Mouse (Mus musculus): ENCODE measurements around the gene Accs.

Gene Accs

DNA sequence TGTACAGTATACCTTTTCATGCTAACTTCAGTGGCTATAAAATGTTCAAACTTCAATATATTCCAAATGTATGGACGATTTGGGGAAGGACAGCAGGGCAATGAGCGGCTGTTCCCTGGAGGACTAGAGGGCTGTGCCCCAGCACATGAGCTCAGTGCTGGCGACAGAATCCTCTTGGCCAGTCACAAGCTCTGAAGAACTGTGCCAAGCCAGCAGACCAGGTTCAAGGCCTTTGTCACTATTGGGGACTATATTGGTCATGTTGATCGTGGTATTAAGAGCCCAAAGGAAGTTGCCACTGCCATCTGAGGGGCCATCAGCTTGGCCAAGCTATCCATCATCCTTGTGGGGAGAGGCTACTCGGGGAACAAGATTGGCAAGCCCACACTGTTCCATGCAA lies 55.4 kb downstream of the Accs start:
- DNase-seq (ENCODE audit: low spot score in 2 of 2) = no peak

- DNase-seq (ENCODE audit: low spot score in 2 of 2) = peak in 1 of 2 experiments; percentile 48
These were observed 57.9 kb downstream of the Accs start for GRCm38 (mm10) chr2:93791516-93792499.

- no peak for DNase-seq (ENCODE audit: low spot score in 2 of 2)
These were observed 58.9 kb downstream of the Accs start for GRCm38 (mm10) chr2:93790798-93791345.

DNA sequence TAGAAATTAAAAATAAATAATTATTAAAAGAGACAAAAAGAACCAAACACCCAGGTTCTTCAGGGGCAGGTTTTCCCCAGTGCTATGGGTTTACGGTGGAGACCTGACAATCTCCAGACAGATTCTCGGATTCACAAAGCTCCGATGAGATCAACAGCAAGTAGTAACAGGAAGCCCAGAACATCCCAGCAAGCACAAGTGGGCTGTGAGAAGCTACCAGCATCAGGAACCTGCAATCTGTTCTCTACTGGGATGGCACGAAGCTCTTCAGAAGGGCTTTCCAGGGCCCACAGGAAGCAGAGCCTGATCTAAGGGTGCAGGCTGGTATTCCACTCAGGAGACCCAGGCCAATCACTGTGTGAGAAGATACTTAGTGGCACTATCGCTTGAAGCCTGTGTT lies 61.2 kb downstream of the Accs start:
- no peak for DNase-seq (ENCODE audit: low spot score in 2 of 2)

DNA sequence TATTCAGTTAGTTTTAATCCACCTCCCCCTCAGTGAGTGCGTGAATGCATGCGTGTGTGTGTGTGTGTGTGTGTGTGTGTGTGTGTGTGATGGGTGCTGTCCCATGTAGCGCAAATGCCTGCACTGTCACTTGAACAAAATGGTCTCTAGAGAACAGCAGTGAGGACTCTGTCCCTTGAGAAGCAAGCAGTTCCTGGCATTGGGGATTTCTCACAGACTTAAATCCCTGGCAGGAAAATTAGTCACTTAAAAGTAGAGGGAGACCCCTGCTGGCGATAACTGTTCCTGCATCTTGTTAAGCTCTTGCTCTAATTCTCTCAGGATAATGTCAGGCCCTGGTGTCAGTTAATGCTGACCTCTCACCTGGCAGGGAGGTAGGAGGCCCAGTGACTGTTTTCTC lies 63.6 kb downstream of the Accs start:
- DNase-seq (ENCODE audit: low spot score in 2 of 2) = peak; percentile 57 to 67

DNA sequence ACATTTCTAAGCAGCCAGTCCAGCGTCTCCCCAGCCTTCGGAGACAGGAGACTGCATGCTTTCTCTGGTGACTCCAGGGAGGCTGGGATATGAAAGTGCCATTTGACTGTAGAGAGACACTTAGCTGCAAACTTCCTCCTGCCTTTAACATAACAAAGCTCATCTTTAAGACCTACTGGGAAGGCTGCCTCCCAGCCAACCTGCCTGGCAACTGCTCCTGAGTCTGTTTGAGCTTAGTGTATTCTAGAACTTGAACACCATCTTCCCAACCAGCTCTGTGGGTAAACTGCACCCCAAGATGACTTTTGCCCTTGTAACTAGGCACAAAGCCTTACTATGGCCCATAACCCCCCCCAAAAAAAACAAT lies 64.3 kb downstream of the Accs start:
- DNase-seq (ENCODE audit: low spot score in 2 of 2) = no peak

DNA sequence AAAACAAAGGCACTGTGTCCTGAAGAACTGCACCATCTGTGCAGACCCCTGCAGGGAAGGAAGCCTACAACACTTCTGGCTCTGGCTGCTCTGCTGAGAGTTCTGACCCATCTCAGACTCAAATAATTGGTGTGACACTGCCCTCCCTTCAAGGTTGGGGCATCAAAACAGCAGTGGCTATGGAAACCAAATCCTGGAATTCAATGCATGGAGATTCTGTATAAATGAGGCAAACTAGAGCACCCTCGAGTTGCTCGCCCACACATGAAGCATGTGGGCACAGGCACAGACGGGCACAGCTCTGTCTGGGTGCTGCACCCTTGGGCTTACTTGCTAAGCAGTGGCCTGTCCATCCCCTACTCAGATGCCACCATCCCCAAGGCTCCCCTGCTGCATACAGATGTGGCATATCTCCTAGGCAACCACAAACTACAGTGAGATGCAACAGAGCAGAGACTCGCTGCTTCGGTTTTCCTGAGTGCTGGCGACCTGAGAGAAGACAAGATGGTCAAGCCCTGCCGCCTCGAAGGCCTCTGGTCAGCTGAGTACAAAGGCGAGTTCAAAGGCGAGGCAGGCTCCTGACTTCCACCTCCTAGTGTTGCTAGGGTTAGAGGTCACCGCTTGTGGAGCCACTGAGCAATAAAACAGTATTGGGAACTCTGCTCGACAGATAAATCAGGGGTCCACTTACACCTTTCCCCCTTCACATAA lies 64.9 kb downstream of the Accs start:
- DNase-seq (ENCODE audit: low spot score in 2 of 2) = peak in 1 of 2 experiments; percentile 52

DNA sequence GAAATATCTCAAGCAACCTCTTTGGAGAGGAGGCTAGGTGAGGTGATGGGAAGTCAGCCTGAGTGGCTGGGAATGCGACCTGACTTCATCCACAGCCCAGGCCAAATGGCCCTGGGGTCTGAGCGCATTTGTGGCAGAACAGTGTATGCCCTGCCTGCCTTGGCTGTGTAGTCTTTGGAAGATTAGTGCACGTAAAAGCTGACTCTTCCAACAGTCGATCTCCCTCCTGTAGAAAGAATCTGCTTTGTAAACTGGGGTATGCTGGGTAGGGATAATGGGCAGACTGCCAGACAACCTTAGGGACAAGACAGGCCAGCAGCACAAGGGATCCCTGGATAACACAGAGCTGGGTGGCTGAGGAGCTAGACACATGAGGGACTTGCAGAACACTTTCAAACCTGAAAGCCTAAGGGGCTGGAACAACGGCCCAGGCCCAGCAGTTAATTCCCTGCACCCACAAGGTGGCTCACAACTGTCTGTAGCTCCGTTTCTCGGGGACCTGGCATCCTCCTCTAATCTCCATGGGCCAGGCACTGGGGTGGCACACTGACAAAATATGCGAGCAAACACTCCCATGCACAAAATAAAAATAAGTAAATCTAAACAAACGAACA lies 65.7 kb downstream of the Accs start:
- DNase-seq (ENCODE audit: low spot score in 2 of 2) = no peak

All from right cerebral cortex, postnatal 36 days (tissue).